Mouse (Mus musculus) lung, adult 2 months (tissue): Measurements from ENCODE around the gene Fnbp1.

Experiments used
- CTCF ChIP-seq: fragments of 200-500 bp; IDR thresholded peaks from 2 replicates; pipeline ENCODE4 v1.5.1; 2011; ENCODE audit warnings: mild to moderate bottlenecking, low read length, control low read depth; ENCODE audit not compliant: insufficient read depth
- POLR2A ChIP-seq: fragments of 200-500 bp; IDR thresholded peaks from 2 replicates; pipeline ENCODE4 v1.6.1; 2011; ENCODE audit warnings: low read depth, mild to moderate bottlenecking, control low read depth, low read length, borderline replicate concordance; ENCODE audit errors: extremely low read depth

- no peak for TF ChIP-seq CTCF
- no peak for TF ChIP-seq POLR2A
These were observed 47.8 kb upstream of the Fnbp1 start for GRCm38 (mm10) chr2:31189654-31190053.
